In the genomic region with DNA sequence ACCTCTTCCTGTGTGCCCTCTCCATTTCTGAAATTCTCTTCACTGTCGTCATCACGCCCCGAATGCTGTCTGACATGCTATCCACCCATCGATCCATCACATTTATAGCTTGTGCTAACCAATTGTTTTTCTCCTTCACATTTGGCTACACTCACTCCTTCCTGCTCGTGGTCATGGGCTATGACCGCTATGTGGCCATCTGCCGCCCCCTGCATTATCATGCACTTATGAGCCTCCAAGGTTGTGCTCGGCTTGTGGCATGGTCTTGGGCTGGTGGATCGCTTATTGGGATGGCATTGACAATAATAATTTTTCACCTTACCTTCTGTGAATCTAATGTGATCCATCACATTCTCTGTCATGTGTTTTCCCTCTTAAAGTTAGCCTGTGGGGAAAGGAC, we compare ENCODE assay signal across 46 mouse cellular contexts. TPM values are rescaled to one million over a fixed set of nuclear protein-coding genes. Genes with fewer than 3 reads are reported as not detected.
"Had no signal": no experiment of that assay in that cellular context is flagged by ENCODE, and none has a peak within 500 bp of the region (broad histone marks: within the 10 kb centered on the region; RNA-seq: fewer than 3 reads in every experiment).

No protein-coding gene starts in this region.

- H3K9ac ChIP-seq: heart, embryonic 12.5 days; heart, embryonic 13.5 days; heart, embryonic 15.5 days; hindbrain, embryonic 12.5 days; hindbrain, embryonic 13.5 days; hindbrain, embryonic 14.5 days; hindbrain, embryonic 15.5 days; intestine, embryonic 15.5 days; kidney, embryonic 15.5 days had no signal

- H3K4me2 ChIP-seq: heart, embryonic 11.5 days; heart, embryonic 12.5 days; heart, embryonic 13.5 days; heart, embryonic 15.5 days; hindbrain, embryonic 12.5 days; hindbrain, embryonic 13.5 days; hindbrain, embryonic 14.5 days; hindbrain, embryonic 15.5 days; intestine, embryonic 15.5 days; kidney, embryonic 15.5 days had no signal

- DNase-seq: heart, adult 2 months; heart, postnatal 10 days; heart, postnatal 14 days; heart, postnatal 36 days; heart, postnatal 4 days; kidney, adult 11 months; kidney, adult 18-20 months; kidney, adult 2 months; kidney, adult 8-10 months; kidney, adult 9 months; kidney, postnatal 10 days; kidney, postnatal 14 days; kidney, postnatal 25 days; kidney, postnatal 36 days; kidney, postnatal 4 days; layer of hippocampus, adult 9-11 months; layer of hippocampus, postnatal 36 days had no signal

- H3K36me3 ChIP-seq: heart, embryonic 12.5 days; heart, embryonic 13.5 days; heart, embryonic 15.5 days; hindbrain, embryonic 10.5 days; hindbrain, embryonic 12.5 days; hindbrain, embryonic 13.5 days; hindbrain, embryonic 15.5 days; intestine, embryonic 15.5 days; kidney, embryonic 15.5 days had no signal

- H3K27me3 ChIP-seq: intestine, embryonic 15.5 days had no signal

- H3K4me3 ChIP-seq: heart, adult 2 months; heart, embryonic 12.5 days; heart, embryonic 13.5 days; heart, embryonic 15.5 days; hindbrain, embryonic 10.5 days; hindbrain, embryonic 12.5 days; hindbrain, embryonic 13.5 days; hindbrain, embryonic 15.5 days; intestine, embryonic 15.5 days; kidney, embryonic 15.5 days; layer of hippocampus, adult 2 months had no signal

- H3K4me1 ChIP-seq: heart, embryonic 12.5 days; heart, embryonic 13.5 days; heart, embryonic 15.5 days; hindbrain, embryonic 10.5 days; hindbrain, embryonic 12.5 days; hindbrain, embryonic 13.5 days; hindbrain, embryonic 15.5 days; intestine, embryonic 15.5 days; kidney, embryonic 15.5 days had no signal

- ATAC-seq: hindbrain, embryonic 16.5 days; hindbrain, postnatal 0 days; inflammation-experienced regulatory T-cells, adult 6 months; intestine, embryonic 15.5 days; intestine, embryonic 16.5 days; intestine, postnatal 0 days had no signal

- H3K27ac ChIP-seq: heart, adult 2 months; heart, embryonic 13.5 days; heart, embryonic 15.5 days; hindbrain, embryonic 10.5 days; hindbrain, embryonic 12.5 days; hindbrain, embryonic 13.5 days; hindbrain, embryonic 14.5 days; hindbrain, embryonic 15.5 days; hindbrain, postnatal 0 days; intestine, embryonic 15.5 days; kidney, embryonic 15.5 days; kidney, postnatal 0 days; layer of hippocampus, adult 2 months had no signal

- H3K9me3 ChIP-seq: heart, embryonic 13.5 days; heart, embryonic 15.5 days; hindbrain, embryonic 12.5 days; hindbrain, embryonic 13.5 days; hindbrain, embryonic 15.5 days; intestine, embryonic 15.5 days; kidney, embryonic 15.5 days had no signal

RNA-seq across cellular contexts. Expression of a gene that starts 4.4 kb away (rescaled TPM):
- total RNA-seq: heart, adult 2 months; heart, postnatal 10 days; heart, postnatal 14 days; heart, postnatal 36 days; hematopoietic stem cell, adult 5-6 weeks; hindbrain, postnatal 0 days; layer of hippocampus, adult 2 months; layer of hippocampus, adult 8-10 months; layer of hippocampus, postnatal 10 days; layer of hippocampus, postnatal 25 days; layer of hippocampus, postnatal 36 days; left cerebral cortex, adult 18-20 months had no signal
- polyA plus RNA-seq: heart, adult 2 months; heart, embryonic 12.5 days; heart, embryonic 14.5 days; heart, embryonic 15.5 days; heart, postnatal 0 days; hindbrain, embryonic 13.5 days; hindbrain, embryonic 14.5 days; hindbrain, embryonic 16.5 days; intestine, embryonic 15.5 days; intestine, embryonic 16.5 days; kidney, adult 2 months; kidney, embryonic 15.5 days; kidney, embryonic 16.5 days; large intestine, adult 2 months had no signal

RNA-seq across cellular contexts. Expression of a gene that starts 47.4 kb away (rescaled TPM):
- total RNA-seq: hematopoietic stem cell, adult 5-6 weeks had no signal
- polyA plus RNA-seq: heart, embryonic 11.5 days; heart, embryonic 12.5 days; heart, embryonic 13.5 days; heart, embryonic 14.5 days; heart, embryonic 15.5 days; heart, postnatal 0 days; hindbrain, embryonic 10.5 days; hindbrain, embryonic 12.5 days; hindbrain, postnatal 0 days; inflammation-experienced regulatory T-cells, adult 6 months; intestine, embryonic 14.5 days; intestine, embryonic 15.5 days; intestine, embryonic 16.5 days; intestine, postnatal 0 days; kidney, adult 2 months; kidney, embryonic 14.5 days; kidney, embryonic 15.5 days; kidney, embryonic 16.5 days; kidney, postnatal 0 days; large intestine, adult 2 months had no signal
